Mouse (Mus musculus): Measurements from ENCODE around the gene Ptk7.

DNA sequence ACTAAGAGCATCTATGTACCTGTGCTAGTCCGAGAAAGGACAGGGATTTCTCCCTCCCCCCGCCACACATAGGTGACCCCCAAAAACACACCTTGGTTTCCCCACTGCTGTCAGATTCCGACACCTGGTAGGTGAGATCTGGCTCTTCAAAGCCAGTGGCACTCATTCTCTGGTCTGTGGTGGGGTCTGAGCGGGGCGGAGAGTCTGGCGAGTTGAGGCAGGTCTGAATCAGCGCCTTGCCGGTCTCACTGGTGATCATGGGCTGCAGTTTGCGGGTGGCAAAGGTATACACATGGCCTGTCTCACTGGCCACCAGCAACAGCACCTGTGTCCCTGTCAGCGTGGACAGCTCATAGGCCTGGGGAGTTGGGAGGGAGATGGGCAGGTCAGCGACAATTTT lies 75.8 kb downstream of the Ptk7 start:
- TF ChIP-seq CTCF (conservative IDR thresholded peaks at IDR 0.05; ENCODE audit: low read length): no peak
- no peak for TF ChIP-seq NANOG (IDR thresholded peaks at IDR 0.05; ENCODE audit: borderline replicate concordance, low read length)
- TF ChIP-seq POU5F1 (IDR thresholded peaks at IDR 0.05; ENCODE audit: borderline replicate concordance, low read length): no peak
